Mouse (Mus musculus): Measurements from ENCODE around the gene Tmem95. TPM values are rescaled to one million over a fixed set of nuclear protein-coding genes. Genes with fewer than 3 reads are reported as not detected.

Tmem95 gene
- polyA plus RNA-seq, 1 experiment from 2014 or later, result not detected

GRCm38 (mm10) chr11:69837604-69837951, 40.2 kb downstream of the Tmem95 start, which contains the start of gene Nlgn2:
Nlgn2 (minus strand) TSS chr11:69837784.
- Histone ChIP-seq H3K9me3 (no peaks in the 10 kb centered on the region), H3K27me3 (replicated peaks) (peaks cover 46% of the 10 kb centered on the region), H3K4me1 (peaks cover 50% of the 10 kb centered on the region), H3K4me2 (peak within 1 kb of the TSS; percentile 88), H3K4me3 (peak within 1 kb of the TSS; percentile 64), H3K36me3 (peaks cover 8% of the 10 kb centered on the region; the same call in 1 of the 2 replicates), H3K9ac (peak within 1 kb of the TSS; percentile 84), H3K27ac (replicated peaks) (peak within 1 kb of the TSS; percentile 85)
- 0% methylated on average over 31 of the region's 32 CpGs for WGBS
- ATAC-seq (ENCODE audit: extremely low read depth, insufficient number of reproducible peaks, low FRiP score, low TSS enrichment), result peak; percentile 59; the same call in 1 of the 2 replicates

GRCm38 (mm10) chr11:69836703-69837576, 40.9 kb downstream of the Tmem95 start:
- peak overlapping the region; percentile 64 for H3K4me3 ChIP-seq
- peaks cover 9% of the 10 kb centered on the region; the same call in 1 of the 2 replicates for H3K36me3 ChIP-seq
- 1% methylated on average over 51 of the region's 52 CpGs for WGBS
- H3K27me3 ChIP-seq (replicated peaks), result peaks cover 52% of the 10 kb centered on the region
- H3K9me3 ChIP-seq, result no peaks in the 10 kb centered on the region
- peak overlapping the region; percentile 84 for H3K9ac ChIP-seq
- H3K27ac ChIP-seq (replicated peaks), result peak overlapping the region; percentile 69
- H3K4me1 ChIP-seq, result peaks cover 50% of the 10 kb centered on the region
- ATAC-seq (ENCODE audit: extremely low read depth, insufficient number of reproducible peaks, low FRiP score, low TSS enrichment), result no peak
- peak overlapping the region; percentile 88 for H3K4me2 ChIP-seq

- H3K4me3 ChIP-seq, result peak overlapping the region; percentile 64
- peak overlapping the region; percentile 84 for H3K9ac ChIP-seq
- 24% methylated on average over 4 of the region's 4 CpGs for WGBS
- peaks cover 9% of the 10 kb centered on the region; the same call in 1 of the 2 replicates for H3K36me3 ChIP-seq
- ATAC-seq (ENCODE audit: extremely low read depth, insufficient number of reproducible peaks, low FRiP score, low TSS enrichment), result no peak
- peak overlapping the region; percentile 88 for H3K4me2 ChIP-seq
- H3K9me3 ChIP-seq, result no peaks in the 10 kb centered on the region
- H3K27me3 ChIP-seq (replicated peaks), result peaks cover 52% of the 10 kb centered on the region
- peaks cover 50% of the 10 kb centered on the region for H3K4me1 ChIP-seq
- H3K27ac ChIP-seq (replicated peaks), result no peak overlapping the region
Measured at GRCm38 (mm10) chr11:69835966-69836335, 41.9 kb downstream of the Tmem95 start.

GRCm38 (mm10) chr11:69835326-69835965, 42.4 kb downstream of the Tmem95 start:
- H3K4me2 ChIP-seq, result peak overlapping the region; percentile 88
- no peak overlapping the region for H3K27ac ChIP-seq (replicated peaks)
- H3K4me3 ChIP-seq, result peak overlapping the region; percentile 64
- peaks cover 9% of the 10 kb centered on the region; the same call in 1 of the 2 replicates for H3K36me3 ChIP-seq
- H3K27me3 ChIP-seq (replicated peaks), result peaks cover 52% of the 10 kb centered on the region
- 16% methylated on average over 9 of the region's 9 CpGs for WGBS
- H3K9ac ChIP-seq, result peak overlapping the region; percentile 84
- no peak for ATAC-seq (ENCODE audit: extremely low read depth, insufficient number of reproducible peaks, low FRiP score, low TSS enrichment)
- peaks cover 50% of the 10 kb centered on the region for H3K4me1 ChIP-seq
- no peaks in the 10 kb centered on the region for H3K9me3 ChIP-seq

- Histone ChIP-seq H3K27ac (replicated peaks) (no peak overlapping the region), H3K9ac (peak overlapping the region; percentile 83), H3K4me1 (peaks cover 44% of the 10 kb centered on the region), H3K36me3 (peaks cover 9% of the 10 kb centered on the region; the same call in 1 of the 2 replicates), H3K4me2 (peak overlapping the region; percentile 88), H3K9me3 (no peaks in the 10 kb centered on the region), H3K4me3 (peak overlapping the region; percentile 53), H3K27me3 (replicated peaks) (peaks cover 52% of the 10 kb centered on the region)
- no peak for ATAC-seq (ENCODE audit: extremely low read depth, insufficient number of reproducible peaks, low FRiP score, low TSS enrichment)
- WGBS, result 6% methylated on average over 47 of the region's 48 CpGs
Measured at GRCm38 (mm10) chr11:69834001-69834549, 43.7 kb downstream of the Tmem95 start.

GRCm38 (mm10) chr11:69833554-69833953, 44.3 kb downstream of the Tmem95 start:
- no peaks in the 10 kb centered on the region for H3K9me3 ChIP-seq
- peak overlapping the region; percentile 88 for H3K4me2 ChIP-seq
- H3K27me3 ChIP-seq (replicated peaks), result peaks cover 52% of the 10 kb centered on the region
- peak overlapping the region; percentile 53 for H3K4me3 ChIP-seq
- no peak overlapping the region for H3K27ac ChIP-seq (replicated peaks)
- H3K4me1 ChIP-seq, result peaks cover 40% of the 10 kb centered on the region
- peak overlapping the region; percentile 83 for H3K9ac ChIP-seq
- H3K36me3 ChIP-seq, result peaks cover 9% of the 10 kb centered on the region; the same call in 1 of the 2 replicates
- 31% methylated on average over 8 of the region's 8 CpGs for WGBS
- ATAC-seq (ENCODE audit: extremely low read depth, insufficient number of reproducible peaks, low FRiP score, low TSS enrichment), result no peak

GRCm38 (mm10) chr11:69828832-69829231, 49.0 kb downstream of the Tmem95 start:
- Histone ChIP-seq H3K9ac (no peak overlapping the region), H3K4me2 (no peak overlapping the region), H3K4me3 (no peak overlapping the region), H3K36me3 (peaks cover 39% of the 10 kb centered on the region), H3K9me3 (no peaks in the 10 kb centered on the region), H3K27ac (replicated peaks) (no peak overlapping the region), H3K4me1 (peaks cover 6% of the 10 kb centered on the region), H3K27me3 (replicated peaks) (peaks cover 19% of the 10 kb centered on the region)
- WGBS, result 77% methylated on average over 5 of the region's 5 CpGs
- no peak for ATAC-seq (ENCODE audit: extremely low read depth, insufficient number of reproducible peaks, low FRiP score, low TSS enrichment)

Small RNA genes lying within 50 kb of the gene (microRNA-seq; reads per million reads assigned to microRNA genes)
- gene Mir6924, result not detected

Other genes starting within 250 kb of the Tmem95 start
- 22.1 and 25.6 TPM in 2 replicates for gene Fxr2, start 245.0 kb downstream of the Tmem95 start, polyA plus RNA-seq (2015; fragmentation: Nextera tagmentation; extraction: Ambion mirVana)
- not detected in 2 replicates for gene Sox15, start 222.7 kb downstream of the Tmem95 start, polyA plus RNA-seq (2015; fragmentation: Nextera tagmentation; extraction: Ambion mirVana)
- 51.3 and 52.0 TPM in 2 replicates for gene Mpdu1, start 215.4 kb downstream of the Tmem95 start, polyA plus RNA-seq (2015; fragmentation: Nextera tagmentation; extraction: Ambion mirVana)
- gene Cd68, start 211.9 kb downstream of the Tmem95 start, polyA plus RNA-seq (2015; fragmentation: Nextera tagmentation; extraction: Ambion mirVana), result 8.8 and 10.5 TPM in 2 replicates
- 372 and 373 TPM in 2 replicates for gene Eif4a1, start 205.6 kb downstream of the Tmem95 start, polyA plus RNA-seq (2015; fragmentation: Nextera tagmentation; extraction: Ambion mirVana)
- gene Senp3, start 195.9 kb downstream of the Tmem95 start, polyA plus RNA-seq (2015; fragmentation: Nextera tagmentation; extraction: Ambion mirVana), result 59.2 and 63.5 TPM in 2 replicates
- 0.23 and 0.38 TPM in 2 replicates for gene Tnfsf13, start 192.2 kb downstream of the Tmem95 start, polyA plus RNA-seq (2015; fragmentation: Nextera tagmentation; extraction: Ambion mirVana)
- 4.7 and 5.7 TPM in 2 replicates for gene Tnfsf12, start 182.2 kb downstream of the Tmem95 start, polyA plus RNA-seq (2015; fragmentation: Nextera tagmentation; extraction: Ambion mirVana)
- 3.3 and 3.4 TPM in 2 replicates for gene Tnfsfm13, start 181.9 kb downstream of the Tmem95 start, polyA plus RNA-seq (2015; fragmentation: Nextera tagmentation; extraction: Ambion mirVana)
- 16.1 and 19.1 TPM in 2 replicates for gene Polr2a, start 119.4 kb downstream of the Tmem95 start, polyA plus RNA-seq (2015; fragmentation: Nextera tagmentation; extraction: Ambion mirVana)
- gene Slc35g3, start 116.0 kb downstream of the Tmem95 start, polyA plus RNA-seq (2015; fragmentation: Nextera tagmentation; extraction: Ambion mirVana), result 0.19 and 0.51 TPM in 2 replicates
- 2.7 and 3.1 TPM in 2 replicates for gene Zbtb4, start 112.1 kb downstream of the Tmem95 start, polyA plus RNA-seq (2015; fragmentation: Nextera tagmentation; extraction: Ambion mirVana)
- 6.8 and 7.9 TPM in 2 replicates for gene Chrnb1, start 82.1 kb downstream of the Tmem95 start, polyA plus RNA-seq (2015; fragmentation: Nextera tagmentation; extraction: Ambion mirVana)
- 2.0 and 2.3 TPM in 2 replicates for gene Fgf11, start 76.2 kb downstream of the Tmem95 start, polyA plus RNA-seq (2015; fragmentation: Nextera tagmentation; extraction: Ambion mirVana)
- 1.8 and 1.9 TPM in 2 replicates for gene Tmem102, start 72.4 kb downstream of the Tmem95 start, polyA plus RNA-seq (2015; fragmentation: Nextera tagmentation; extraction: Ambion mirVana)
- not detected in 2 replicates for gene Gm39566, start 62.7 kb downstream of the Tmem95 start, polyA plus RNA-seq (2015; fragmentation: Nextera tagmentation; extraction: Ambion mirVana)
- not detected in 2 replicates for gene Spem2, start 59.6 kb downstream of the Tmem95 start, polyA plus RNA-seq (2015; fragmentation: Nextera tagmentation; extraction: Ambion mirVana)
- not detected in 2 replicates for gene Spem1, start 55.8 kb downstream of the Tmem95 start, polyA plus RNA-seq (2015; fragmentation: Nextera tagmentation; extraction: Ambion mirVana)
- 2.0 and 2.4 TPM in 2 replicates for gene Nlgn2, start 40.2 kb downstream of the Tmem95 start, polyA plus RNA-seq (2015; fragmentation: Nextera tagmentation; extraction: Ambion mirVana)
- gene Tmem256, start 39.5 kb downstream of the Tmem95 start, polyA plus RNA-seq (2015; fragmentation: Nextera tagmentation; extraction: Ambion mirVana), result 330 and 361 TPM in 2 replicates
- gene Plscr3, start 31.6 kb downstream of the Tmem95 start, polyA plus RNA-seq (2015; fragmentation: Nextera tagmentation; extraction: Ambion mirVana), result 75.4 and 76.2 TPM in 2 replicates
- gene Tnk1, start 19.3 kb downstream of the Tmem95 start, polyA plus RNA-seq (2015; fragmentation: Nextera tagmentation; extraction: Ambion mirVana), result 0.38 and 0.56 TPM in 2 replicates
- gene Kctd11, start 3.4 kb upstream of the Tmem95 start, polyA plus RNA-seq (2015; fragmentation: Nextera tagmentation; extraction: Ambion mirVana), result 3.9 TPM in 2 replicates
- gene Acap1, start 17.5 kb upstream of the Tmem95 start, polyA plus RNA-seq (2015; fragmentation: Nextera tagmentation; extraction: Ambion mirVana), result 7.0 and 8.2 TPM in 2 replicates
- gene 2810408A11Rik, start 23.0 kb upstream of the Tmem95 start, polyA plus RNA-seq (2015; fragmentation: Nextera tagmentation; extraction: Ambion mirVana), result 4.0 and 4.1 TPM in 2 replicates
- gene Neurl4, start 23.1 kb upstream of the Tmem95 start, polyA plus RNA-seq (2015; fragmentation: Nextera tagmentation; extraction: Ambion mirVana), result 7.8 and 8.1 TPM in 2 replicates
- gene Gps2, start 35.9 kb upstream of the Tmem95 start, polyA plus RNA-seq (2015; fragmentation: Nextera tagmentation; extraction: Ambion mirVana), result 45.0 and 52.2 TPM in 2 replicates
- gene Eif5a, start 43.9 kb upstream of the Tmem95 start, polyA plus RNA-seq (2015; fragmentation: Nextera tagmentation; extraction: Ambion mirVana), result 1,157 and 1,215 TPM in 2 replicates
- gene Ybx2, start 57.8 kb upstream of the Tmem95 start, polyA plus RNA-seq (2015; fragmentation: Nextera tagmentation; extraction: Ambion mirVana), result 3.1 TPM in 2 replicates
- gene Slc2a4, start 70.2 kb upstream of the Tmem95 start, polyA plus RNA-seq (2015; fragmentation: Nextera tagmentation; extraction: Ambion mirVana), result 25.8 and 30.3 TPM in 2 replicates
- gene Cldn7, start 86.8 kb upstream of the Tmem95 start, polyA plus RNA-seq (2015; fragmentation: Nextera tagmentation; extraction: Ambion mirVana), result 6.3 and 7.4 TPM in 2 replicates
- gene Ctdnep1, start 103.1 kb upstream of the Tmem95 start, polyA plus RNA-seq (2015; fragmentation: Nextera tagmentation; extraction: Ambion mirVana), result 21.0 and 21.1 TPM in 2 replicates
- 111 and 119 TPM in 2 replicates for gene Elp5, start 104.5 kb upstream of the Tmem95 start, polyA plus RNA-seq (2015; fragmentation: Nextera tagmentation; extraction: Ambion mirVana)
- gene Gabarap, start 113.1 kb upstream of the Tmem95 start, polyA plus RNA-seq (2015; fragmentation: Nextera tagmentation; extraction: Ambion mirVana), result 456 and 466 TPM in 2 replicates
- gene Phf23, start 117.8 kb upstream of the Tmem95 start, polyA plus RNA-seq (2015; fragmentation: Nextera tagmentation; extraction: Ambion mirVana), result 43.8 and 47.9 TPM in 2 replicates
- gene Dvl2, start 122.6 kb upstream of the Tmem95 start, polyA plus RNA-seq (2015; fragmentation: Nextera tagmentation; extraction: Ambion mirVana), result 20.7 and 22.0 TPM in 2 replicates
- gene Acadvl, start 137.4 kb upstream of the Tmem95 start, polyA plus RNA-seq (2015; fragmentation: Nextera tagmentation; extraction: Ambion mirVana), result 131 and 140 TPM in 2 replicates
- 4.7 and 5.1 TPM in 2 replicates for gene Dlg4, start 138.9 kb upstream of the Tmem95 start, polyA plus RNA-seq (2015; fragmentation: Nextera tagmentation; extraction: Ambion mirVana)
- 0.24 TPM in 1 of 2 replicates, not detected in the other for gene Asgr1, start 176.1 kb upstream of the Tmem95 start, polyA plus RNA-seq (2015; fragmentation: Nextera tagmentation; extraction: Ambion mirVana)
- 0.18 TPM in 1 of 2 replicates, not detected in the other for gene Asgr2, start 214.6 kb upstream of the Tmem95 start, polyA plus RNA-seq (2015; fragmentation: Nextera tagmentation; extraction: Ambion mirVana)